Mouse (Mus musculus) layer of hippocampus, adult 9-11 months (tissue): ENCODE measurements at regions not wholly inside any gene's neighbourhood (a gene's known extent, or its start where the extent isn't known, plus 50 kb on each side); places are given as distances from the start of the nearest gene placed in this dataset.

Experiments
- DNase-seq: peaks from one replicate; pipeline ENCODE4 v3.0.0; 2022

DNA sequence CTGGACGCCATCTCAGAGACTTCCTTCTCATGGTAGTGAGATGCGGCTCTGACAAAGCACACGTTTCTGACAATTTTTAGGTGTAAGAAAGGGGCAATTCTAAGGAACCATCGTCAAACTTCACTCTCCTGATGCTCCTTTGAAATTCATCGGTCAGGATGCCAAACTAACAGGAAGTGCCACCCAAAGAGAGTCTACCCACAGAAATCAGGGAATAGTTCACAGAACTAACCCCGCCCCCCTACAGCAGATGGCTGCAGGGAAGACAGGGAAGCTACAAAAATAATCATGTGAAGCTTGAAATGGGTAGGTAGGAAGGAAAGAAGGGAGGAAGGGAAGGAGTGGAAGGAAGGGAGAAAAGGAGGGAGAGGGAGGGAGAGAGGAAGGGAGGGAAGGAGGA is 240.1 kb upstream of the Eif4g2 start:
- DNase-seq, result peak; percentile 62

DNA sequence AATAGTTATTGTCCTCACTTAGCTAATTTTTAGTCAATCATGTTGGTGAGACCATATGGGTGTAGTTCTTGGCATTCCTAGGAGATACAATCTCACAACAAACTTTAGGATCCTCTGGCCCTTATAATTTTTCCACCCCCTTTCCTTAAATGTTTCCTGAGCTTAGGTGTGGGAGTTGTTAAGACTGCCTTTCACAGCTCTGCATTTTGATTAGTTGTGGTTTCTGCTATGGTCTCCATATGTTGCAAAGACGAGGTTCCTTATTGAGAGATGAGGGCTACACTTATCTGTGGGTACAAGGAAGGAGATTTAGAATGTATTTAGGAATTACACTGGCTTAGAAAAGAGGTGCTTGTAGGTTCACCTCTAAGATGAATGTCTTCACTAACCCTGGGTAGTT is 237.1 kb upstream of the Eif4g2 start:
- DNase-seq, result no peak

DNA sequence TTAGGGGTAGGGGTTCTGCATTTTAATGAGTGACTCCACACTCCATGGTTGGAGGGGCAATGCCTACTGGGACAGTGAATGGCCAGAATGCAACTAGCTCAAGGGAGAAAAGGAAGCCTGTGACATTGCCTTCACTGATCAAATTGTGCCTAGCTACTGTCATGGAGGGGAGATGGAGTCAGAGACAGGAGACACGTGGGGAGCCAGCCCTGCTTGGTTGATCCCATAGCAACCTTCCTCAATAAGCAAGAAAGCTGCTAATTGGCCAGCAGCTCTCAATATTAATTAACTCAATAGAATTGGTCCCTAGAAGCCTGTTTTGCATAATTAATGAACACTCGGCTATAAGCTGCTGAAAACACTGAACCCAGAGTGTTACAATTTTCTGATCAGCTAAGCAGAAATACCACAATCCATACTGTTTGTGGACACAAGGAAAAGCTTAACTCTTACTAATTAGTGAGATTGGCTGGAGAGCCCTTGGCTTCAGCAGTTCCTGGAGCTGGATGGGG is 233.7 kb upstream of the Eif4g2 start:
- DNase-seq, result no peak

DNA sequence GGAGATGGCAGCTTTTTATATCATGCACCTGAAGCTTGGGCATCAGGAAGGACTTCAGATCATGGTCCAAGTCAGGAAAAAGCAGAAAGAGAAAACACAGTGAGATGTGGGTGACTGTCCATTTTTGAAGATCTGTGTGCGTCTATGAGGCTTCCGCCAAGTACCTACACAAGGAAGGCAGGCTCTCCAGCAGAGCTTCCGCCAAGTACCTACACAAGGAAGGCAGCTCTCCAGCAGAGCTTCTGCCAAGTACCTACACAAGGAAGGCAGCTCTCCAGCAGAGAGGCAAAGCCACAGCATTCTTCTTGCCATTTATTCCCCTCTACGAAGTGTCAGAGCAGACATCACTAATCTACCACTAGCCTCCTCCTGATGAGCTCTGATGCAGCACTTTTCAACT is 231.1 kb upstream of the Eif4g2 start:
- no peak for DNase-seq

DNA sequence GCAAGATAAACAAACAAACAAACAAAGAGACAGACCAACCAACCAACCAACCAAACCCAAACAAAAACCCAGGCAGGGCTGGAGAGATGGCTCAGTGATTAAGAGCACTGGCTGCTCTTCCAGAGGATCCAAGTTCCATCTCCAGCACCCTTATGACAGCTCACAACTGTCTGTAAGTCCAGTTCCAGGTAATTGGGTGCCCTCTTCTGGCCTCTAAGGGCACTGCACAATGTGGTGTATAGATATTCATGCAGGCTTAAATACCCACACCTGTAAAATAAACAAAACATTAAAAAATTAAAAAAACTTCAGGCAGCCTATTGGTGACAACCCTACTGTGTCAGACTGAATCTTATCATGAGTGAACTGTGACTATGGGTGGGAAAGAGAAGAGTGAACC is 222.4 kb upstream of the Eif4g2 start:
- DNase-seq, result no peak

DNA sequence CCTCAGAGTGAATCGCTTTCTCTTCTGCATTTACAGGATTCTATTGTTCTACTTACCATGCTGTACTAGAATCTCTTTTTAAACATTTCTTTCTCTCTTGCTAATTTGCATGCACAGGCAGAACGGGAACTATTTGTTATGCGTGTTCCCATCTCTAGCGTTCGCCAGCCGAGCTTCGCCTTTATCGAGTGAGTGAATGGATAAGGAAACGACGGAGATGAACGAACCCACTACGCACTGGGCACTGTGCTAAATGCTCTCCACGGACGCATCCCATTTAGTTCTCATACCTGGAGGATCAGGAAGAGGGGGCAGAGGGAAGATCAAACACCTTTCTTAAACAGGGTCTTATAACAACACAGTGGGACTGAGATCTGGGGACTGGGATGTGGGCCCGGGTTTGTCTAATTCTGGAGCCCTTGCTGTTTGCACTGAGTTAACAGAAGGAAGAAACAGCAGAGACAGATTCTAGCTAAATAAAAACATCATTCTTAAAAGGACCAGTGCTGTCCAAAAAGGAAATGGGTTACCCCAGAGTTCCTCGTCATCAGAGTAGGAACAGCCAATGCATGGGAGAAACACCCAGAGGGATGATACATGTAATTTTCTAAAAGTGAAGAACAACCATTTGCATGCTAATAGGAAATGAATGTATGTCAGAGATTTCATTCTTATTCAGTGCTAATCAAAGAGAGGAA is 219.1 kb upstream of the Eif4g2 start:
- peak; percentile 63 for DNase-seq

DNA sequence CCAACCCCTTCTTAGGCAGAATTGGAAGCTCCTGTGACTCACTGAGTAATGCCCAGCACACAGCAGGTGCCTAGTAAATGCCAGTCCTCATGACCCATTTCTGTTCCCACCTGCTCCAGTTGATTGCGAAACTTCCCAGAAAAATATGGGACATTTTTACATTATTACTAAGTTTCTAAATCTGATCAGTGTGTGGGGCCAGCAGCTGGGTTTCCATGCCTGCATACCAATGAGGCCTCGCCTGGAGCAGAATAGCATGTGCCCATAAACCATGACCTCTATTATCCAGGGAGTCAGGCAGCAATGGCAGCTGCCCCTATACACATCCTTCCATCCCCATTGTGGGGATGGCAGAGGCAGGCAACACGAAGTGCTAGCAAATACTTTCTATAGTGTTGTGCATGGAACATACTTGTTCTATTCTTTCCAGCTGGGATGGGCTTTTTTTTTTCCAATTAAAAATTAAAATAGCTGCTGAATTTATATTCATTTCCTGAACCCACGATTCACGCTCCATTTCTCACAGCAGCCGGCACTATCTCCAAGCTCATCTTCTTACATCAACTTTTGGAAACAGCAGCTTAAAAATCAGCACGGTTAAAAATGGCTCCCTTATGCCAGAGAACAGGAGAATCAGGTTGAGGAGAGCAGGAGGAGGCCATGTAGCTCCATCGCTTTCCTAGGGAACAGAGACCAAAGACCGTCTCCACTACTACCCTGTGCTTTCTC is 214.5 kb upstream of the Eif4g2 start:
- peak; percentile 59 for DNase-seq

DNA sequence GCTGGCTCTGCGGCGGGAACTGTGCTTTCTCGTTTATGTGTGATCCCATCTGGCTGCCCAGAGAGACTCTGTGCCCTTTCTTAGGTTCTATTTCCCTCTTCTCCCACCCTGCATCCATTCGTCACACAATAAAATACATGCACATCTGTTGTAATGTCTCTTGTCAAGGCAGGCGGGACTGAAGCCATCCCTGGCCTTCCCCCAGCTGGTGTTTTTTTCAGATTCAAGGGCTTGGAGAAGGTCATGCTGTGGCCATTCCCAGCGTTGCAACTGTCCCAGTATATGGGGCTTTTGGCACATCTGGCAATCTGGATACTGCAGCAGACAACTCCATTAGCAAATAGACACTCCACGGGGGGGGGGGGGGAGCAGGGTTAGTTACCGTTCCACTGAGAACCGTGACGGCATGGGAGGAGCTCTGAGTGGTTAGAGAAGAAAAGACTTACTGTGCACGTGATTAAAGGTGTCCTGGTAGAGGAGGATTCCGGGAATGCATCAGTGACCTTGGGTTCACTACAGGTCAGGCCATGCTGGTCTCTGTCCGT is 200.7 kb upstream of the Eif4g2 start:
- no peak for DNase-seq

DNA sequence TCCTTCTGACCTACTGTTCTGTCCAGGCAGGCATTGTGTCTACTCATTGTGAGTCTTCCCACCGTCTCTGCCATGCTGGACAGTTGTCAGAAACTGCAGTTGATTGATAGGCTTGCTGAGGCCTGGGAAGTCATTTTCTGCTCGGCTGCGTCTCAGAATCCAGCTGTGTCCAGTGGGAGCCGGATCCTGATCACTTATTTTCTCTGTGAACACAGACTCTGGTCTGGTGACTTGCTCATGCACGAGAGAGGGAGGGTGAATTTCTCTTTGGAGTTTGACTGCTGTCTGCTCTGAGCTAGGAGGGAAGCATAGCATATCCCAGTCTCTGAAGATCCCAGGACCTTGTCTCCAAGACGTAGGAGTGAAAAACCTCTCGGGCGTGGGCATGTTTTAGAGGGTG is 199.5 kb upstream of the Eif4g2 start:
- DNase-seq, result no peak

DNA sequence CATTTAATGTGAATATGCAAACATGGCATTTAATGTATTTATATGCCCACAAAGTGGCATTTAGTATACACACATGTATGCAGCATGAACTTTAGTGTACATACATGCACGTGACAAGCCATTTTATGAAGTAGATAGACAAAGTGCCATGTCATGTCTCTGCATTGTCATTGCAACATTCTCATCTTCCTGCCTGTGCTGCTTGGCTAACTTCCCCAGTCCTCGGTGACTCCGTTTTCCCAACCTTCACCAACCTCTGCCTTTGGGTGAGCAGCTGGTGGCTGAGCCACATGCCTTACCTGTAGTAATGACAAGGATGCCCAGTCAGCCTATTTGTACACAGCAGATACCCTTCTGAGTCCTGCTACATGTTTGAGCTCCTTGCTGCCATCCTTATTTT is 194.9 kb upstream of the Eif4g2 start:
- DNase-seq, result no peak

DNA sequence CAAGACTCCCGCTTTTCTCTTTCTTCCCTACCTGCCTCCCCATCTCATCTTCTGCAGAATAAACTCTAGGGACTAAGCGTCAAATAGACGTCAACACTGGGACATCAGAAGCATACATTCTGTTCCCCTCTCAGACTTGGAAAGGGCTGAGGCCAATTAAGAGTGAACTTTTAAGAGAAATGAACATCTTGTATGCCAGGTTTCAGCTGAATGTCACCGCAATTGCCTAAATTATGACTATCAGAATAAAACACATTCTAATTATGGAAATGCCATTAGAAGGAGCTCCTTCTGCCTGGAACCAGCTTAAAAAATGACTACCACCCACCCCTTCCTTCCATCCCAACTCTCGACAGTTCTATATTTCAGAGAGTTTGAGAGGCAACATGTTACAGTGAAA is 191.0 kb upstream of the Eif4g2 start:
- peak; percentile 61 for DNase-seq

DNA sequence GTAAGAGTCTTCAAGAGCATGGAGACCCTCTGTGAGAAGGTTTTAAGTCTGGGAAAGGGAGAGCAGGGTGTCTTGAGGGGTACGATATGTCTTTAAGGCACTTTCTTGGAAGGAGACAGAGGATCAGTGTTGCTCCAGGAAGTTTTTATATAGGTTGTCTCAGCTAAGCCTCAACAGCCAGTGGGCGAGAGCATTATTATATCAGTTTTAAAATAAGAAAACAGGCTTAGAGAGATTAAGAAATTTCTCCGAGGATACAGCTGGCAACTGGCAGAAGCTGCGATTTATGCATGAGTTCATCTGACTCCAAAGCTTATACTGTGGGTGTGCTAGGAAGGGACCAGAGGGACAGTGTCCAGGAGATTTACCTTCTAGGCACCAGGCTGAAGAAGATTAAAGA is 188.0 kb upstream of the Eif4g2 start:
- DNase-seq, result no peak

DNA sequence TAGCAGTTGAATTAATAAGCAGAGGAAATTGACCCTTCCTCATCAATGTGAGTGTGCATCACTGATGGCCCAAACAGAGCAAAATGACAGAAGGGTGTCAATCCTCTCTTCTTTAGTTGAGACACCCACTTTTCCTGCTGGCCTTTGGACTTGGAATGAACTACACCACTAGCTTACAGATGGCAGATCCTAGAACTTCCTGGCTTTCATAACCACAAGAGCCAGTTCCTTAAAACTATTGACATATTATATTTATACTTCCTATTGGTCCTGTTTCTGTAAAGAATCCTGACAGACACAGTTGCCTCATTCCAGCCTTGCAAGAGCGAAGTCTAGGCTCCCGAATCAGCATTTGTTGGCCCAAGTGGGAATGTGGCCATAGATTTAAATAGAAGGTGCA is 185.4 kb upstream of the Eif4g2 start:
- no peak for DNase-seq

DNA sequence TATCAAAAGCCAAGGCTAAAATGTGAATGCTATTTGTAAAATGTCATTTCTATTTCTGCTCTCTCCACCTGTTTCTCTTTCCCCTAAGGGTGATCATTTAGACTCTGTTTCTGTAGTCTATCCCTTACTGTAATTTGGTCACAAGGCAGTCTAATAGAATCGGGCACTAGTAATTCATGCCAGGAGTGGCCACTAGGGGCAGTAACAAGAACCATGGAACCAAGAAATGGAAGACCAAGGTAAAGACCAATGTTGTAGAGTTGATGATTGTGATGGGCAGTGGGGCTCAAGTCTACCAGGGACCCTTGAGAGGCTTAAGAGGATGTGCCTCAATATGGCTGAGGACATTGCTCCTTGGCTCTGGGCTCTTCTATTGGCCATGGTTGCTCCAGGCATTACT is 180.5 kb upstream of the Eif4g2 start:
- no peak for DNase-seq

DNA sequence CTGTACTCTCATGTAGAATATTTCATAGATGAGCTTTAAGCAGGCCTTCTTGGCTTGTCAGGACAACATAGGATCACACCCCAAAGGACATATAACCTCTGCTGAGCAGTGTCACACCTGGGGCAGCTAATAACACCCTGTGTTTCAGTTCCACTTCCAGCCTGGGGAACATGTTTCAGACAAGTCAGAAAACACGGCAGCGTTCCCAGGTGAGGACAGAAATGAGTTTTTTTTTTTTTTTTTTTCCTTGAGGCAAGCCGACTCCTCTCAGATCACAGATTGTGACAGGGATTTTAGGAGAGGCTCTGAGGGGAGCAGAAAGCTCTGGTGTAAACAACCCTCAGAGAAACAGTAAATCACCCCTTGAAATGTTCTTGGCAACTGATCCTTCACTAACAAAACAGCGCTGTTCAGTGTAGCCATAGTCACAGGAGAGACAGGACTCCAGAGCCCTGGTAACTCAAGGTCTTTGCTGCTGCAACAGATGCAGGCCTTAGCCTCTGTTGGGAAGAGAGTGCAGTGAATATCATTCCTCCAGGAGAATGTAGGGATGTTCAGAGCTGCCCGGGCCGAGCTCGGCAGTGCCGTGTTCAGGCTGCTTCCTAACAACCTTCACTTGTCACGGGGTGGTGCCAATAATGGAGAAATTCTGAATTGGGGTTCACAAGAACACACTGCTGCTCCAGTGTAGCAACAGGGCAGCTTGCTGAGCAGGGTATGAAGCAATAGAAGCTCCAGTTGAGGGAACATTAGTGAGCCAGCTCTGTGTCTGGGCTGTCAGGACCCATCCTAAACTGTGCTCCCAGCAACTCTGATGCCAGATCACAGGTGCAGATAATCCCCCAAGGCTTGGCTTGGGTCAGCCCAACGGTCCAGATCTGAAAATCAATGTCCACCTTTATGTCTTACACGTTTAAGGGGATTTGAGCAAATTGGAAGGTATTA is 177.1 kb upstream of the Eif4g2 start:
- DNase-seq, result no peak

DNA sequence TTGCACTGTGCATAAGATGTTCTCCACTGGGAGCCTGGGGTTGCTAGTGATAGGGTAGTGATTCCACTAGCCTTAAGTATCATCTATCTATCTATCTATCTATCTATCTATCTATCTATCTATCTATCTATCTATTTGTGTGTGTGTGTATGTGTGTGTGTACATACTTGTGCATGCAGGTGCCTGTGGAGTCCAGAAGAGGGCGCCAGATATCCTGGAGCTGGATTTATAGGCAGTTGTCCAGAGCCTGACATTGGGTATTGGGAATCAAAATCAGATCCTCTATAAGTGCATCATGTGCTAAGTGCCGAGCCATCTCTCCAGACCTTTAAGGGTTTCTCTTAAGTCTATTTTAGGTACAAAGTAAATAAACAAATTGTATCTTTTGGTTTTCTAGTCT is 175.0 kb upstream of the Eif4g2 start:
- DNase-seq, result no peak

DNA sequence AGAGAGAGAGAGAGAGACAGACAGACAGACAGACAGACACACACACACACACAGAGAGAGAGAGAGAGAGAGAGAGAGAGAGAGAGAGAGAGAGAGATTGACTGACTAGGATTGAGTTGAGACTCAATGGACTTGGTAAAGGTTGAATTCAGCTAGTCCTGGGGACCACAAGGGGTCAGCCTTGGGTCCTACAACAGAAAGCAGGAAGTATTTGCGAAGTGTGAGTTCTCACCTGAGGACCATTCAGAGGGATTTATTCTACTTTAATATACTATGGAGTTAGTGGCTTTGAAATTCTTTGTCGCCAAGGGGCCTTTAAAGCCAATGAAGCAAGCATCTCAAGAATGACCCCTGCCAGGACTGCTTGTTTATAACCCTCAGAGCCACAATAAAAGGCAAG is 173.4 kb upstream of the Eif4g2 start:
- no peak for DNase-seq

DNA sequence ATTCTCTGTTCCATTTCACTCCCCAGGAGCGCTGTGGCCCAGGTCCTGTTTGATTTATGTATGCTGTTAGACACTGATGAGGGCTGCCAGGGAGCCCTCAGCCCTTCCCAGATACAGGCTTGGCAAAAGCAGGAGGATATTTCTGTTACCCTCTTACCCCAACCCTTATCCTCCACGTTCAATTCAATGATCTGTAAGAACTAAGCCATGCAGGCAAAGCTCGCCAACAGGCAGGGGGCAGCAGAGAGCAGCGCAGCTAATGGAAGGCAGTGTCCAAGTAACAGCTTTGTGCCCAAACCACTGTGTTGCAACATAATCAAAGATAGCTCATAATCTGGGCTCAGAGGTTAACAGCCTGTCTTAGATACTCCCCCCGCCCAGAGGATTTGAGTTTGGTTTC is 166.8 kb upstream of the Eif4g2 start:
- peak; percentile 75 for DNase-seq

DNA sequence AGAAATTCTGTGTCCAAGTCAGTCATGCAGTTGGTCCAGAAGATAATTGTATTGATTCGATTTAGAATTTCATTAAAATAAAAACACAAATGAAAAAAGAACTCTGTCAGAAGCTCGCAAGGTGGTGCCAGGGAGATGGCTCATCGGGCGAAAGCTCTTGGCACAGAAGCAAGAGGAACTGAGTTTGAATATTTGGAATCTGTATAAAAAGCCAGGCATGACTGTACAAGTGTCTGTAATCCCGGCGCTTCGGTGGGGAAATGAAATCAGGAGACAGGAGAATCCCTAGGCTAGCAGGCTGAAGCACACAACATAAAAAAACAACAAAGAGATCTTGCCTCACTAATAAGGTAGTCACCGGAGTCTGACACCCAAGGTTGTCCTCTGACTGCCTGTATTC is 162.7 kb upstream of the Eif4g2 start:
- DNase-seq, result peak; percentile 57

DNA sequence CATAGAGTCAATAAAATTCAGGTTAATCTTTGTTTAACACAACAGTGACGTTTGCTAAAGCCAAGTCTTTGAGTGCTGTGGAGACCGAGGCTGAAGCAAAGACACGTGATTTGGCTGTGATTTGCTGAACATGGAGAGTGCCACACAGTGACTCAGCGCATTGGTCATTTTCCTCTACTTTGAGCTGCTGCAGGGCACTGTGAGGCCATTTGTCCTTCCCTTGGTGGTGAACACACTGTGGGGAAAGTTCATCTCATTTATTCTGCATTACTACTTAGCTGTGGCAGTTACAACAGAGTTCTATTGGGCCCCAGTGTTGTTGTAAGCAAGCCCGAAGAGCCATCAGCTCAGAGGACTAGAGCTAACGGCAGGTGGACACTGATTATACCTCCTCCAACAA is 162.2 kb upstream of the Eif4g2 start:
- no peak for DNase-seq

DNA sequence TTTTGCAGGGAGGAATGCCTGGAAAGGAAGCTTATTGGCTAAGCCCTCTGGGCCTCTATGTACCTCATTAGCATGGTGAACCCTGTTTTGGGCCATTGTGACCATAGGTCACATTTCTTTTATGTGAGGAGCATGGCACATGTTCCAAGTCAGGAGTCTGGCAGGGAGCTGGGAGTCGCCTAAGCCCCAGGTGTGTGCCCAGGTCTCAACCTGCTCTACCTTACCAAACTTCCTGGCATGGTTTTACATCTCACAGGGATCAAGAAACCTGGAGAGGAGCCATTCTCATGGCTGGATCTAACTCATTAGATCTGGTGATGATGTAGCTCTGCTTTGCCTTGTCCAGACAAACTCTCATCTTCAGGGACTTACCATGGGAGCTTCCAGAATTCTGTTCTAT is 161.0 kb upstream of the Eif4g2 start:
- no peak for DNase-seq

DNA sequence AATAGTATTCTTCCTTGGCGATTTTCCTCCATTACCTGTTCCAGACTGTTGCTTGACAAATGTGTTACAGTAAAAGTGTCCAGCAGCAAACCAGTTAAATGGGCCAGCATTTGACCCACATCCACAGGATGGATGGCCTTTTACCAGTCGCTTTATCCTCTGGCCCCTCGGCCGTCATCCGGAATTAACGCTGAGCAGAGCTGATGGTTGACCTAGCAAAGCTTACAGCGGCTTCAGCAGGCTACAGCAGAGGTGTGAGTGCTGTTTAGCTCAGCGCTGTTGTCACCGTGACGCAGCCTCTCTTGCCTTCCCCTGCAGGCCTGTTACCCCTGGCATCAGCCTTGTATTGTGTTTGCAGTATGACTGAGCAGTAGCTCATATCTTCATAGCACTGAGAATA is 159.8 kb upstream of the Eif4g2 start:
- no peak for DNase-seq

DNA sequence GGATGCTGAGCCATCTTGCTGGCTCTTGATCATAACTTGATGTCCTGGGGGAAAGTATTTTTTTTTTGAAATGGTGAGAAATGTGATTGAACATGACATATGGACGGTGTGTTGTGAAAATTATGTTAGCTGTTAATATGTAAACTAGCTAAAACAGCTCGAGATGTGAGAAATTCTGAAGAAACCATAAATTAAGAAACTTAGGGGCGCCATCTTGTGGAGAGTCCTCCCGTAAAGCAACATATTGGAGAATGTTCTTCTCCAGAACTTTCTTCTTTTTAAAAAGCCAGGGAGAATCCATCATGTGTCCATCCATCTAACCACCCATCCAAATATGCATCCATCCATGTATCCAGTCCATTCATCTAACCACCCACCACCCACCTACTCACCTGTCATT is 158.7 kb upstream of the Eif4g2 start:
- DNase-seq, result no peak
